In the genomic region with DNA sequence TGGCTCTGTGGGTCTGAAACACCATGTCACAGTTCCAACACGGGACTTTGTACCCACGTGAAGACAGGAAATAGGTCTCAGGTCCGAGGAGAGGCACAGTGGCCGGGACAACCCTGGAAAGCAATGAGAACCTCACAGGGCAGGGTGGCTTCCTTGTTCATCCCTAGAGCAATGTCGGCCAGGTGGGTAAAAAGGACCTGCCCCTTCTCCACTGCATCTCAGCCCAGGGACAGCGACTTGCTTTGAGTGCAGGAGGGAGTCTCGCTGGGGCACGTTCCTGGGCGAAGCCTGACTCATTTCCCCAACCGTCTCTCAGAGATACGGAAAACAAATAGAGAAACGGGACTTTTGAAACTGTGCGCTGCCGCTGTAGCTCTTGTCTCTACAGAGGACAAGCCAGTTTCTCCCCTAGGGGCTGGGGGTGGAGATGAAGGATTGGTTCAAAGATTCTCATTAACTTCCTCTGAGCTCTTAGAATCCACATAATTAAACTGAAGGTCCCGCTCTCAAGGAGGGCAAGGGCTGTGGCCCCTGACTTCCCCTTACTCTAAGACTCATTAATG, we compare ENCODE assay signal across 15 mouse cellular contexts.
DNase-seq lines count a peak whose midpoint lies in the region; ATAC-seq and TF ChIP-seq lines count a peak whose summit lies in the region.
"Had no signal": no experiment of that assay in that cellular context is flagged by ENCODE, and none has a peak within 500 bp of the region (broad histone marks: within the 10 kb centered on the region; RNA-seq: fewer than 3 reads in every experiment).

No protein-coding gene starts in this region.

- no peak overlapping the region for H3K27ac ChIP-seq in heart, embryonic 12.5 days (ENCODE audit: poor library complexity, severe bottlenecking)
- H3K27ac ChIP-seq in midbrain, embryonic 10.5 days (replicated peaks): no peak overlapping the region; the same call in 1 of the 2 replicates
- H3K27ac ChIP-seq in midbrain, postnatal 0 days (ENCODE audit: low read depth, low read length): no peak overlapping the region
- H3K27ac ChIP-seq in embryonic facial prominence, embryonic 11.5 days (replicated peaks; ENCODE audit: low read depth, low read length): peak overlapping the region; percentile 47; the same call in 1 of the 2 replicates
- no peak overlapping the region for H3K27ac ChIP-seq in limb, embryonic 14.5 days (replicated peaks; ENCODE audit: low read depth, low read length)
- H3K27ac ChIP-seq: hindbrain, embryonic 12.5 days had no signal

- peaks cover 15% of the 10 kb centered on the region for H3K4me1 ChIP-seq in heart, embryonic 12.5 days (replicated peaks)
- peaks cover 31% of the 10 kb centered on the region for H3K4me1 ChIP-seq in midbrain, embryonic 10.5 days
- no peaks in the 10 kb centered on the region for H3K4me1 ChIP-seq in midbrain, postnatal 0 days (ENCODE audit: insufficient read depth, low read length)
- H3K4me1 ChIP-seq in embryonic facial prominence, embryonic 11.5 days (ENCODE audit: control insufficient read depth, insufficient read depth, low read length): peaks cover 7% of the 10 kb centered on the region; the same call in 1 of the 2 replicates
- H3K4me1 ChIP-seq in limb, embryonic 14.5 days (ENCODE audit: control insufficient read depth, insufficient read depth, low read length): peaks cover 14% of the 10 kb centered on the region; the same call in 1 of the 2 replicates
- H3K4me1 ChIP-seq: megakaryocyte, embryonic 14.5 days had no signal

- peaks cover 48% of the 10 kb centered on the region for H3K27me3 ChIP-seq in heart, embryonic 12.5 days (replicated peaks)
- peaks cover 61% of the 10 kb centered on the region for H3K27me3 ChIP-seq in midbrain, embryonic 10.5 days (ENCODE audit: low read depth, poor library complexity, severe bottlenecking)
- H3K27me3 ChIP-seq in midbrain, postnatal 0 days (ENCODE audit: insufficient read depth, low read length): peaks cover 24% of the 10 kb centered on the region; the same call in 1 of the 2 replicates
- H3K27me3 ChIP-seq in embryonic facial prominence, embryonic 11.5 days (ENCODE audit: control insufficient read depth, insufficient read depth, low read length): no peaks in the 10 kb centered on the region
- peaks cover 4% of the 10 kb centered on the region; the same call in 1 of the 2 replicates for H3K27me3 ChIP-seq in limb, embryonic 14.5 days (ENCODE audit: control insufficient read depth, insufficient read depth, low read length)

- peak overlapping the region; percentile 37 for H3K4me2 ChIP-seq in heart, embryonic 12.5 days
- H3K4me2 ChIP-seq in midbrain, postnatal 0 days (ENCODE audit: low read depth, low read length, poor library complexity, severe bottlenecking): no peak overlapping the region
- H3K4me2 ChIP-seq in embryonic facial prominence, embryonic 11.5 days (ENCODE audit: low read depth, low read length): no peak overlapping the region
- 0 out of 2 replicates have a peak overlapping the region, but pooled peaks have one; percentile 3 for H3K4me2 ChIP-seq in limb, embryonic 14.5 days (replicated peaks; ENCODE audit: low read depth, low read length, severe bottlenecking)
- H3K4me2 ChIP-seq: hindbrain, embryonic 12.5 days; lung, embryonic 14.5 days had no signal

- 5% methylated on average over 15 of the region's 15 CpGs for WGBS in heart, embryonic 12.5 days
- WGBS in midbrain, embryonic 10.5 days: 8% methylated on average over 15 of the region's 15 CpGs
- 16% methylated on average over 15 of the region's 15 CpGs for WGBS in midbrain, postnatal 0 days
- WGBS in embryonic facial prominence, embryonic 11.5 days: 4% methylated on average over 15 of the region's 15 CpGs
- 4% methylated on average over 15 of the region's 15 CpGs for WGBS in limb, embryonic 14.5 days

- no peak overlapping the region for H3K4me3 ChIP-seq in heart, embryonic 12.5 days
- peak overlapping the region; percentile 16; the same call in 1 of the 2 replicates for H3K4me3 ChIP-seq in midbrain, embryonic 10.5 days
- H3K4me3 ChIP-seq in midbrain, postnatal 0 days (ENCODE audit: low read depth, low read length): no peak overlapping the region
- H3K4me3 ChIP-seq in embryonic facial prominence, embryonic 11.5 days (ENCODE audit: low read depth, low read length): no peak overlapping the region
- H3K4me3 ChIP-seq in limb, embryonic 14.5 days (replicated peaks; ENCODE audit: low read length): no peak overlapping the region
- H3K4me3 ChIP-seq: hindbrain, embryonic 12.5 days; megakaryocyte, embryonic 14.5 days had no signal

- TF ChIP-seq CTCF in midbrain, postnatal 0 days (IDR thresholded peaks at IDR 0.05): no peak

- no peak for ATAC-seq in heart, embryonic 12.5 days (ENCODE audit: insufficient number of reproducible peaks, low FRiP score)
- ATAC-seq in midbrain, postnatal 0 days (ENCODE audit: low FRiP score): no peak
- no peak for ATAC-seq in embryonic facial prominence, embryonic 11.5 days (replicated peaks; ENCODE audit: insufficient number of reproducible peaks, low FRiP score, low TSS enrichment, low read depth)
- ATAC-seq in limb, embryonic 14.5 days (ENCODE audit: low FRiP score, low read depth): no peak

- H3K36me3 ChIP-seq in heart, embryonic 12.5 days: no peaks in the 10 kb centered on the region
- no peaks in the 10 kb centered on the region for H3K36me3 ChIP-seq in midbrain, embryonic 10.5 days
- no peaks in the 10 kb centered on the region for H3K36me3 ChIP-seq in midbrain, postnatal 0 days (ENCODE audit: insufficient read depth, low read length)
- no peaks in the 10 kb centered on the region for H3K36me3 ChIP-seq in embryonic facial prominence, embryonic 11.5 days (replicated peaks; ENCODE audit: control insufficient read depth, insufficient read depth, low read depth, low read length)
- no peaks in the 10 kb centered on the region for H3K36me3 ChIP-seq in limb, embryonic 14.5 days (ENCODE audit: control insufficient read depth, insufficient read depth, low read length)
- H3K36me3 ChIP-seq: G1E; hindbrain, embryonic 12.5 days had no signal

- TF ChIP-seq POLR2A in limb, embryonic 14.5 days (IDR thresholded peaks at IDR 0.05; ENCODE audit: borderline replicate concordance, extremely low read depth, insufficient read depth, insufficient read length): no peak

- intact Hi-C loops in heart, postnatal 14 days (cut with DNase I): no loop called here

- no peak overlapping the region for H3K9ac ChIP-seq in heart, embryonic 12.5 days
- H3K9ac ChIP-seq in midbrain, postnatal 0 days (replicated peaks; ENCODE audit: low read length, poor library complexity, severe bottlenecking): no peak overlapping the region
- H3K9ac ChIP-seq in embryonic facial prominence, embryonic 11.5 days (replicated peaks; ENCODE audit: low read length): no peak overlapping the region; the same call in 1 of the 2 replicates
- H3K9ac ChIP-seq in limb, embryonic 14.5 days (ENCODE audit: low read depth, low read length, severe bottlenecking): no peak overlapping the region
- H3K9ac ChIP-seq: hindbrain, embryonic 12.5 days; lung, embryonic 14.5 days had no signal

- H3K9me3 ChIP-seq in heart, embryonic 12.5 days (replicated peaks): no peaks in the 10 kb centered on the region; the same call in 1 of the 2 replicates
- 0 out of 2 replicates have a peak, but pooled peaks cover 3% of the 10 kb centered on the region for H3K9me3 ChIP-seq in midbrain, embryonic 10.5 days (replicated peaks)
- 0 out of 2 replicates have a peak, but pooled peaks cover 2% of the 10 kb centered on the region for H3K9me3 ChIP-seq in midbrain, postnatal 0 days (ENCODE audit: low read length)
- no peaks in the 10 kb centered on the region for H3K9me3 ChIP-seq in embryonic facial prominence, embryonic 11.5 days (replicated peaks; ENCODE audit: control insufficient read depth, low read length)
- no peaks in the 10 kb centered on the region for H3K9me3 ChIP-seq in limb, embryonic 14.5 days (ENCODE audit: control insufficient read depth, low read length)
- H3K9me3 ChIP-seq: hindbrain, embryonic 12.5 days had no signal

- no peak for DNase-seq in heart, postnatal 14 days
- peak; percentile 20 for DNase-seq in midbrain, embryonic 10.5 days (ENCODE audit: low spot score)
- no peak for DNase-seq in midbrain, postnatal 0 days (ENCODE audit: low spot score)
- DNase-seq in embryonic facial prominence, embryonic 11.5 days (ENCODE audit: low spot score): peak; percentile 23
- DNase-seq in limb, embryonic 14.5 days (ENCODE audit: low spot score): no peak
- no peak for DNase-seq in kidney, postnatal 4 days
- DNase-seq in MN1 (ENCODE audit: low spot score): no peak
- DNase-seq: adrenal gland, postnatal 14 days; cerebellum, postnatal 25 days; right cerebral cortex, postnatal 4 days had no signal

Comparison
In these comparisons a context has a peak if more than half of its experiments do, and no peak if none do; other contexts are left out.
1. DNase-seq: peak in midbrain, embryonic 10.5 days (single experiment) and embryonic facial prominence, embryonic 11.5 days (single experiment); none in heart, postnatal 14 days (0 of 2), midbrain, postnatal 0 days (single experiment), limb, embryonic 14.5 days (single experiment), kidney, postnatal 4 days (0 of 2) and MN1 (single experiment).
2. H3K4me2 ChIP-seq: peak in heart, embryonic 12.5 days (single experiment) and limb, embryonic 14.5 days (single experiment); none in midbrain, postnatal 0 days (single experiment) and embryonic facial prominence, embryonic 11.5 days (single experiment).